Mouse (Mus musculus): Measurements from ENCODE around the gene 1700016C15Rik. TPM values are rescaled to one million over a fixed set of nuclear protein-coding genes. Genes with fewer than 3 reads are reported as not detected.

The 1700016C15Rik gene
- polyA plus RNA-seq, 1 experiment from 2014 or later, result 0.25 TPM

GRCm38 (mm10) chr1:177713635-177714396 lies 15.8 kb upstream of the 1700016C15Rik start:
- H3K4me3 ChIP-seq (replicated peaks; ENCODE audit: low read length), result no peak overlapping the region
- no peak for ATAC-seq (ENCODE audit: insufficient read depth, low FRiP score)
- H3K4me2 ChIP-seq (ENCODE audit: low read depth, low read length), result no peak overlapping the region
- no peaks in the 10 kb centered on the region for H3K36me3 ChIP-seq (ENCODE audit: control insufficient read depth, insufficient read depth, low read length)
- no peak overlapping the region for H3K9ac ChIP-seq (ENCODE audit: low read length)
- H3K4me1 ChIP-seq (ENCODE audit: control insufficient read depth, insufficient read depth, low read length), result no peaks in the 10 kb centered on the region
- peaks cover 4% of the 10 kb centered on the region; the same call in 1 of the 2 replicates for H3K9me3 ChIP-seq (replicated peaks; ENCODE audit: control insufficient read depth, low read length)
- no peaks in the 10 kb centered on the region for H3K27me3 ChIP-seq (ENCODE audit: control insufficient read depth, insufficient read depth, low read length)
- peak overlapping the region; percentile 5; the same call in 1 of the 2 replicates for H3K27ac ChIP-seq (ENCODE audit: low read length)
- WGBS, result 64% methylated on average over 3 of the region's 3 CpGs

- Histone ChIP-seq H3K4me1 (ENCODE audit: control insufficient read depth, insufficient read depth, low read length) (no peaks in the 10 kb centered on the region), H3K9ac (ENCODE audit: low read length) (no peak overlapping the region), H3K27me3 (ENCODE audit: control insufficient read depth, insufficient read depth, low read length) (no peaks in the 10 kb centered on the region), H3K4me3 (replicated peaks; ENCODE audit: low read length) (no peak overlapping the region), H3K9me3 (replicated peaks; ENCODE audit: control insufficient read depth, low read length) (peaks cover 4% of the 10 kb centered on the region; the same call in 1 of the 2 replicates), H3K36me3 (ENCODE audit: control insufficient read depth, insufficient read depth, low read length) (no peaks in the 10 kb centered on the region), H3K4me2 (ENCODE audit: low read depth, low read length) (no peak overlapping the region), H3K27ac (ENCODE audit: low read length) (no peak overlapping the region)
- 76% methylated on average over 5 of the region's 5 CpGs for WGBS
- no peak for ATAC-seq (ENCODE audit: insufficient read depth, low FRiP score)
Observed at GRCm38 (mm10) chr1:177714397-177715012, 15.1 kb upstream of the 1700016C15Rik start.

GRCm38 (mm10) chr1:177716448-177716847 lies 13.2 kb upstream of the 1700016C15Rik start:
- H3K27me3 ChIP-seq (ENCODE audit: control insufficient read depth, insufficient read depth, low read length), result no peaks in the 10 kb centered on the region
- no peak overlapping the region for H3K4me2 ChIP-seq (ENCODE audit: low read depth, low read length)
- no peaks in the 10 kb centered on the region for H3K4me1 ChIP-seq (ENCODE audit: control insufficient read depth, insufficient read depth, low read length)
- ATAC-seq (ENCODE audit: insufficient read depth, low FRiP score), result no peak
- WGBS, result 80% methylated on average over 3 of the region's 3 CpGs
- no peak overlapping the region for H3K4me3 ChIP-seq (replicated peaks; ENCODE audit: low read length)
- H3K9ac ChIP-seq (ENCODE audit: low read length), result no peak overlapping the region
- H3K27ac ChIP-seq (ENCODE audit: low read length), result no peak overlapping the region
- no peaks in the 10 kb centered on the region for H3K36me3 ChIP-seq (ENCODE audit: control insufficient read depth, insufficient read depth, low read length)
- no peaks in the 10 kb centered on the region for H3K9me3 ChIP-seq (replicated peaks; ENCODE audit: control insufficient read depth, low read length)

- Histone ChIP-seq H3K9me3 (replicated peaks; ENCODE audit: control insufficient read depth, low read length) (no peaks in the 10 kb centered on the region), H3K27ac (ENCODE audit: low read length) (no peak overlapping the region), H3K27me3 (ENCODE audit: control insufficient read depth, insufficient read depth, low read length) (no peaks in the 10 kb centered on the region), H3K9ac (ENCODE audit: low read length) (no peak overlapping the region), H3K4me3 (replicated peaks; ENCODE audit: low read length) (no peak overlapping the region), H3K4me2 (ENCODE audit: low read depth, low read length) (no peak overlapping the region), H3K36me3 (ENCODE audit: control insufficient read depth, insufficient read depth, low read length) (no peaks in the 10 kb centered on the region), H3K4me1 (ENCODE audit: control insufficient read depth, insufficient read depth, low read length) (no peaks in the 10 kb centered on the region)
- ATAC-seq (ENCODE audit: insufficient read depth, low FRiP score), result no peak
- 72% methylated on average over 7 of the region's 7 CpGs for WGBS
Observed at GRCm38 (mm10) chr1:177717057-177717835, 12.4 kb upstream of the 1700016C15Rik start.

- no peak overlapping the region for H3K9ac ChIP-seq (ENCODE audit: low read length)
- H3K27ac ChIP-seq (ENCODE audit: low read length), result no peak overlapping the region
- no peaks in the 10 kb centered on the region for H3K9me3 ChIP-seq (replicated peaks; ENCODE audit: control insufficient read depth, low read length)
- H3K36me3 ChIP-seq (ENCODE audit: control insufficient read depth, insufficient read depth, low read length), result no peaks in the 10 kb centered on the region
- H3K4me1 ChIP-seq (ENCODE audit: control insufficient read depth, insufficient read depth, low read length), result no peaks in the 10 kb centered on the region
- H3K4me3 ChIP-seq (replicated peaks; ENCODE audit: low read length), result no peak overlapping the region
- no peak overlapping the region for H3K4me2 ChIP-seq (ENCODE audit: low read depth, low read length)
- no peak for ATAC-seq (ENCODE audit: insufficient read depth, low FRiP score)
- 56% methylated on average over 11 of the region's 11 CpGs for WGBS
- no peaks in the 10 kb centered on the region for H3K27me3 ChIP-seq (ENCODE audit: control insufficient read depth, insufficient read depth, low read length)
Observed at GRCm38 (mm10) chr1:177718340-177719028, 11.1 kb upstream of the 1700016C15Rik start.

- peak; percentile 43; the same call in 1 of the 2 replicates for ATAC-seq (ENCODE audit: insufficient read depth, low FRiP score)
Observed at GRCm38 (mm10) chr1:177719029-177719427, 10.6 kb upstream of the 1700016C15Rik start.

GRCm38 (mm10) chr1:177723786-177724185 lies 5.8 kb upstream of the 1700016C15Rik start:
- Histone ChIP-seq H3K4me1 (ENCODE audit: control insufficient read depth, insufficient read depth, low read length) (no peaks in the 10 kb centered on the region), H3K9ac (ENCODE audit: low read length) (no peak overlapping the region), H3K27me3 (ENCODE audit: control insufficient read depth, insufficient read depth, low read length) (no peaks in the 10 kb centered on the region), H3K27ac (ENCODE audit: low read length) (no peak overlapping the region), H3K4me2 (ENCODE audit: low read depth, low read length) (no peak overlapping the region), H3K4me3 (replicated peaks; ENCODE audit: low read length) (no peak overlapping the region), H3K36me3 (ENCODE audit: control insufficient read depth, insufficient read depth, low read length) (no peaks in the 10 kb centered on the region), H3K9me3 (replicated peaks; ENCODE audit: control insufficient read depth, low read length) (no peaks in the 10 kb centered on the region)
- WGBS, result 67% methylated on average over 4 of the region's 4 CpGs
- no peak for ATAC-seq (ENCODE audit: insufficient read depth, low FRiP score)

More at GRCm38 (mm10) chr1:177719029-177719427, 10.6 kb upstream of the 1700016C15Rik start:
- H3K4me2 ChIP-seq (ENCODE audit: low read depth, low read length), result no peak overlapping the region
- no peaks in the 10 kb centered on the region for H3K9me3 ChIP-seq (replicated peaks; ENCODE audit: control insufficient read depth, low read length)
- no peak overlapping the region for H3K9ac ChIP-seq (ENCODE audit: low read length)
- no peaks in the 10 kb centered on the region for H3K27me3 ChIP-seq (ENCODE audit: control insufficient read depth, insufficient read depth, low read length)
- 57% methylated on average over 3 of the region's 3 CpGs for WGBS
- no peaks in the 10 kb centered on the region for H3K36me3 ChIP-seq (ENCODE audit: control insufficient read depth, insufficient read depth, low read length)
- H3K27ac ChIP-seq (ENCODE audit: low read length), result no peak overlapping the region
- H3K4me3 ChIP-seq (replicated peaks; ENCODE audit: low read length), result no peak overlapping the region
- H3K4me1 ChIP-seq (ENCODE audit: control insufficient read depth, insufficient read depth, low read length), result no peaks in the 10 kb centered on the region

GRCm38 (mm10) chr1:177726870-177727269 lies 2.7 kb upstream of the 1700016C15Rik start:
- no peaks in the 10 kb centered on the region for H3K4me1 ChIP-seq (ENCODE audit: control insufficient read depth, insufficient read depth, low read length)
- H3K4me2 ChIP-seq (ENCODE audit: low read depth, low read length), result no peak overlapping the region
- 34% methylated on average over 5 of the region's 5 CpGs for WGBS
- no peak overlapping the region for H3K9ac ChIP-seq (ENCODE audit: low read length)
- H3K9me3 ChIP-seq (replicated peaks; ENCODE audit: control insufficient read depth, low read length), result no peaks in the 10 kb centered on the region
- ATAC-seq (ENCODE audit: insufficient read depth, low FRiP score), result peak; percentile 27; the same call in 1 of the 2 replicates
- no peaks in the 10 kb centered on the region for H3K27me3 ChIP-seq (ENCODE audit: control insufficient read depth, insufficient read depth, low read length)
- peak overlapping the region; percentile 72 for H3K27ac ChIP-seq (ENCODE audit: low read length)
- H3K36me3 ChIP-seq (ENCODE audit: control insufficient read depth, insufficient read depth, low read length), result no peaks in the 10 kb centered on the region
- H3K4me3 ChIP-seq (replicated peaks; ENCODE audit: low read length), result no peak overlapping the region
